Mouse (Mus musculus): ENCODE data around the gene Plppr5.

DNA sequence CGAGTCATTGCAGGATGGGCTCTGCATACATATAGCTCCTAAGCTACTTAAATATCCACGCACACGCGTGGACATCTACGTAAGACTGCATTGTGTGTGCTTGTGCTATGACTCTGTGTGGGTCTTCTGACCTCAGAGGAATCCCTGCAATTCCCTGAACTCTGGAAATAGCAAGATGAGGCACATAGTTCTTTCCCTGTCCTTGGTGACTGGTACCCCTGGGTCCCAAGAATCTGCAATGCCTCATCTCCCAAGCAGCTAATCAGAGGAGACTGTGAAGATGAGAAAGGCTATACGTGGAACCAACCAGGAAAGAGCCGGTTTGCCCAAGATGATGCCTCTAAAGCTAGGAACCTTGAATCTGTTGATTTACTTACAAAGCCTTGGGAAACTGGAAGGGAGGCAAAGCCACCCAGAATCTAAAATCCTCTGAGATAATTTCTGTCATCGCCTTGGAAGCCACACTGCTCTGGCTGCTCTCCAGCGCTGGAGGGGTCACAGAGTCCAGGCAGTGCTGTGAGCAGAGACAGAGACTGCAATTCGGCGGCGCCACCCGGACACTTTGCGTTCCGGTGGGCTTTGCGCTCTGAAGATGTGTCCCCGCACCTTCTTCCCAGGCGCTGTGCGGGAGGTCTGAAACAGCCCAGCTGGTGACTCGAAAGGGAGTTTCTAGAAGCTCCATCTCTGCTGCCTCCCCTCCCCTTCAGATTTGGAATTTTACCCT lies at the start of gene Plppr5:
- TF ChIP-seq POLR2A (IDR thresholded peaks at IDR 0.05; ENCODE audit: low read depth, low read length) = no peak
- TF ChIP-seq CTCF (IDR thresholded peaks at IDR 0.05; ENCODE audit: borderline replicate concordance, insufficient read depth, low read length) = no peak

Data from embryonic fibroblast, embryonic 13.5 days (primary cell).